Mouse (Mus musculus) ES-Bruce4 (cell line): ENCODE measurements at regions not wholly inside any gene's neighbourhood (a gene's known extent, or its start where the extent isn't known, plus 50 kb on each side); places are given as distances from the start of the nearest gene placed in this dataset.

Experiments used
- H3K27ac ChIP-seq: 2 replicates; pipeline ENCODE4 v1.5.1; 2012; ENCODE audit warnings: low read length, inconsistent platforms; ENCODE audit not compliant: insufficient read depth
- H3K27me3 ChIP-seq: 2 replicates; pipeline ENCODE4 v1.6.1; 2012; ENCODE audit warnings: mild to moderate bottlenecking, low read length, inconsistent platforms; ENCODE audit not compliant: control insufficient read depth, poor library complexity, insufficient read depth, severe bottlenecking
- H3K36me3 ChIP-seq: 2 replicates; pipeline ENCODE4 v1.6.1; 2012; ENCODE audit warnings: inconsistent platforms, mild to moderate bottlenecking, low read length, moderate library complexity; ENCODE audit not compliant: control insufficient read depth, poor library complexity, insufficient read depth, severe bottlenecking
- H3K4me1 ChIP-seq: one replicate; pipeline ENCODE4 v1.8.1; 2011; ENCODE audit warnings: low read length; ENCODE audit not compliant: control insufficient read depth, insufficient read depth
- H3K4me3 ChIP-seq: 2 replicates; pipeline ENCODE4 v1.5.1; 2011; ENCODE audit warnings: low read depth, mild to moderate bottlenecking, low read length
- H3K9ac ChIP-seq: 2 replicates; pipeline ENCODE4 v1.6.1; 2012; ENCODE audit warnings: low read depth, mild to moderate bottlenecking, inconsistent platforms; ENCODE audit not compliant: poor library complexity, severe bottlenecking
- H3K9me3 ChIP-seq: replicated peaks from 2 replicates; pipeline ENCODE4 v1.6.1; 2012; ENCODE audit warnings: mild to moderate bottlenecking, low read length, inconsistent platforms; ENCODE audit not compliant: control insufficient read depth, poor library complexity, insufficient read depth, severe bottlenecking
- CTCF ChIP-seq: IDR thresholded peaks from one replicate; pipeline ENCODE4 v1.8.1; 2011; ENCODE audit warnings: low read depth, low read length
- EP300 ChIP-seq: IDR thresholded peaks from 2 replicates; pipeline ENCODE4 v1.6.1; 2011; ENCODE audit warnings: low read depth, low read length; ENCODE audit not compliant: insufficient read depth
- POLR2A ChIP-seq: IDR thresholded peaks from one replicate; pipeline ENCODE4 v1.8.1; 2011; ENCODE audit warnings: low read length; ENCODE audit not compliant: insufficient read depth

- Histone ChIP-seq H3K4me1 (no peaks in the 10 kb centered on the region), H3K36me3 (no peaks in the 10 kb centered on the region), H3K27ac (no peak overlapping the region), H3K9ac (no peak overlapping the region), H3K9me3 (no peaks in the 10 kb centered on the region), H3K4me3 (no peak overlapping the region), H3K27me3 (no peaks in the 10 kb centered on the region)
- TF ChIP-seq CTCF, result no peak
- no peak for TF ChIP-seq POLR2A
- TF ChIP-seq EP300, result no peak
These were observed 555.1 kb downstream of the Gm9195 start for GRCm38 (mm10) chr14:71936373-71937156.

- Histone ChIP-seq H3K27me3 (no peaks in the 10 kb centered on the region), H3K27ac (no peak overlapping the region), H3K9ac (no peak overlapping the region), H3K4me3 (no peak overlapping the region), H3K36me3 (no peaks in the 10 kb centered on the region), H3K4me1 (no peaks in the 10 kb centered on the region), H3K9me3 (no peaks in the 10 kb centered on the region)
- TF ChIP-seq POLR2A (no peak), EP300 (no peak), CTCF (no peak)
These were observed 575.7 kb downstream of the Gm9195 start for GRCm38 (mm10) chr14:71915964-71916363.

DNA sequence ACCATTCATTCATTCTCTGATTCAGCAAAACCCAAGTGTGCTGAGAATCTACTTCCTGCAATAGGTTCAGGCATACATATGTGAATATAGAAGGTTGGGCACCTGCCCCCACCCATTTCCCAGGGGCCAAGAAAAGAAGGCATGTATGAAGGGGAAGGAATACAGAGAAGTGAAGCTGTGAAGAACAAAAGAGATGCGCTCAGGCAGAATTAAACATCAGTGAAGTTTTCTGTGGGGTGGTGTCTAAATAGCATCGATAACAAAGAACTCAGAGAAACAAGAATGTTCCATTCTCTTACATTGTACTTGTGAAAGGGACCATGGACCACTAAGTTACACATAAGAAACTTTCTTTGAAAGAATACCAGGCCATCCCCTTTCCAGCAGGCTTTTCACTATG is 580.7 kb downstream of the Gm9195 start:
- H3K4me3 ChIP-seq, result no peak overlapping the region
- 0 out of 2 replicates have a peak, but pooled peaks cover 2% of the 10 kb centered on the region for H3K9me3 ChIP-seq
- no peaks in the 10 kb centered on the region for H3K36me3 ChIP-seq
- H3K27me3 ChIP-seq, result no peaks in the 10 kb centered on the region
- H3K9ac ChIP-seq, result no peak overlapping the region
- no peak overlapping the region for H3K27ac ChIP-seq
- no peak for TF ChIP-seq CTCF
- no peak for TF ChIP-seq EP300
- no peak for TF ChIP-seq POLR2A
- no peaks in the 10 kb centered on the region for H3K4me1 ChIP-seq

DNA sequence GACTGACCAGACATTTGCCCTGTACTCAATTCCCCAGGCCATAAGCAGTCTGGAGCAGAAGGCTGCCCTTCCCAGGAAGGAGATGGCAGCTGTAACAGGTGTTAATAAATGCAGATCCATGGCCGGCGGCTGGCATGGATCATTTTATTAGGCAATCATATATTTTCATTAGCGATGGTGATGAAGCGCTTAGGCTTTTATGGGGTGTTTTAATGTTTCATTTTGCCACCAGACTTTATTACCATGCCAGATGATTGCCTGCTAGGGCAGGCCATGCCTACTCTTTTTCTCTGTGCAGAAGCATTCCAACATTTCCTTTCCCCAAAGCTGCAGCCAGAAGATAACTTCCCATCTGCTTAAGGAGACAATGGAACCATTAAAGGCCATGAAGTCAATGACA is 596.2 kb downstream of the Gm9195 start:
- TF ChIP-seq POLR2A, result no peak
- no peak for TF ChIP-seq CTCF
- no peak for TF ChIP-seq EP300
- no peaks in the 10 kb centered on the region for H3K9me3 ChIP-seq
- no peak overlapping the region for H3K4me3 ChIP-seq
- no peaks in the 10 kb centered on the region for H3K36me3 ChIP-seq
- H3K4me1 ChIP-seq, result no peaks in the 10 kb centered on the region
- no peak overlapping the region for H3K27ac ChIP-seq
- H3K27me3 ChIP-seq, result no peaks in the 10 kb centered on the region
- H3K9ac ChIP-seq, result no peak overlapping the region

GRCm38 (mm10) chr14:71894811-71895210 is 596.8 kb downstream of the Gm9195 start:
- TF ChIP-seq EP300 (no peak), CTCF (no peak), POLR2A (no peak)
- Histone ChIP-seq H3K4me1 (no peaks in the 10 kb centered on the region), H3K9ac (no peak overlapping the region), H3K27ac (no peak overlapping the region), H3K36me3 (no peaks in the 10 kb centered on the region), H3K9me3 (no peaks in the 10 kb centered on the region), H3K27me3 (no peaks in the 10 kb centered on the region), H3K4me3 (no peak overlapping the region)

DNA sequence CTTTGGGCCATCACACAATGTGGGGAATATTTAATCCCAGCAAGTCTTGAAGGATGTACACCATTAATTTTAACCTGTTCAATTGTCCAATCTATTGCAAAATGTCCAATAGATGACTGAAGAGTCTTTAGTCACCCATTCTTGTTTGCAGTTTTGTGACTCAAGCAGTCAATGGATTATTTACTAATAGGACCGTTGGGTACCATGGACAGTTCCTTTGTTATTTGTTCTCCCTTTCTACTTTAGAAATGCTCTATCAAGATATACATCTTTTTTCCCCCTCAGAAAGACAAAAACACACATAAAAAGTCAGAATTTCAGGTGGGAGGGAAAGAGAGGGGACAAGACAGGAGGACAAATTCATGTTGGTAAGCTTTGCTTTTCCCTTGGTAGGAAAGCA is 598.3 kb downstream of the Gm9195 start:
- H3K4me1 ChIP-seq, result no peaks in the 10 kb centered on the region
- TF ChIP-seq CTCF (no peak), POLR2A (no peak), EP300 (no peak)
- no peak overlapping the region for H3K4me3 ChIP-seq
- no peak overlapping the region for H3K9ac ChIP-seq
- no peaks in the 10 kb centered on the region for H3K36me3 ChIP-seq
- H3K9me3 ChIP-seq, result no peaks in the 10 kb centered on the region
- H3K27ac ChIP-seq, result no peak overlapping the region
- no peaks in the 10 kb centered on the region for H3K27me3 ChIP-seq
